18 mouse cellular contexts compared by ENCODE assay signal in the genomic region with DNA sequence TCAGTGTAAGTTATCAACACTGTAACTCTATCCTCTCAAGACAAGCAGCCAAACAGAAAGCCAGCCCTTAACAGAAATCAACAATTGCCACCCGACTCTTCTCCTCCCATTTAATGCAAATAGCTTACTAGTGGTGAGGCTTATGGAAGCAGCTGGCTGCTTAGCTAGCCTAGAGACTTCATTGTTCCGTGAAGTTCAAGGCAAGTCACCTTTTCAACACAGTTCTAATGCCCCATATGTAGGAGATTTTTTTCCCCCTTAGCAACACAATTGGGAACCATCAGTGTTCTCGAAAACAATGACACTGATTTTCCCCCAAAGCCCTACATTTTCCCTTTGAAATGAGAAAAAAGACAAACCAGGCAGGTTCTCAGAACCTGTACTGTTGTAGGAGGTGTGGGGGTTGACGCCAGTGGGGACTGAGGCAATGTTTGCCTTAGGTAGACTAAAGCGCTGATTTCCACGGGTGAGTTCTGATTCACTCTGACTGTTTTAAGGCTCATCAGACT.
"Had no signal": no experiment of that assay in that cellular context is flagged by ENCODE, and none has a peak within 500 bp of the region (broad histone marks: within the 10 kb centered on the region; RNA-seq: fewer than 3 reads in every experiment).

No protein-coding gene starts in this region.

- H3K9ac ChIP-seq: limb, embryonic 13.5 days; liver, embryonic 14.5 days; midbrain, embryonic 15.5 days; neural tube, embryonic 12.5 days had no signal

- H3K4me3 ChIP-seq: limb, embryonic 13.5 days; megakaryocyte, embryonic 14.5 days; midbrain, embryonic 15.5 days; neural tube, embryonic 12.5 days had no signal

- ATAC-seq: midbrain, embryonic 15.5 days had no signal

- H3K4me2 ChIP-seq: limb, embryonic 13.5 days; midbrain, embryonic 11.5 days; midbrain, embryonic 15.5 days; neural tube, embryonic 12.5 days had no signal

- H3K36me3 ChIP-seq: limb, embryonic 13.5 days; midbrain, embryonic 15.5 days; neural tube, embryonic 12.5 days had no signal

- H3K27me3 ChIP-seq: megakaryocyte, embryonic 14.5 days; midbrain, embryonic 15.5 days had no signal

- H3K9me3 ChIP-seq: limb, embryonic 13.5 days; megakaryocyte, embryonic 14.5 days; midbrain, embryonic 15.5 days; neural tube, embryonic 12.5 days had no signal

- DNase-seq: kidney, adult 9 months; kidney, postnatal 36 days; layer of hippocampus, adult 9-11 months; left cerebral cortex, postnatal 4 days; lung, adult 2 months; lung, postnatal 10 days; retina, postnatal 1 day; right cerebral cortex, postnatal 4 days; thymus, adult 2 months; thymus, postnatal 25 days had no signal

- H3K27ac ChIP-seq: kidney, postnatal 0 days; limb, embryonic 13.5 days; liver, embryonic 14.5 days; macrophage; midbrain, embryonic 15.5 days; neural tube, embryonic 12.5 days had no signal
